Mouse (Mus musculus): Measurements from ENCODE around the gene Rbm7. TPM values are rescaled to one million over a fixed set of nuclear protein-coding genes. Genes with fewer than 3 reads are reported as not detected.
"Not testable (repeated sequence)": the region's sequence is repeated elsewhere in the genome, so short reads cannot be mapped to it uniquely, and the experiment has no call there.

Gene Rbm7
- polyA plus RNA-seq, 1 experiment from 2014 or later, result 73.8 TPM

DNA sequence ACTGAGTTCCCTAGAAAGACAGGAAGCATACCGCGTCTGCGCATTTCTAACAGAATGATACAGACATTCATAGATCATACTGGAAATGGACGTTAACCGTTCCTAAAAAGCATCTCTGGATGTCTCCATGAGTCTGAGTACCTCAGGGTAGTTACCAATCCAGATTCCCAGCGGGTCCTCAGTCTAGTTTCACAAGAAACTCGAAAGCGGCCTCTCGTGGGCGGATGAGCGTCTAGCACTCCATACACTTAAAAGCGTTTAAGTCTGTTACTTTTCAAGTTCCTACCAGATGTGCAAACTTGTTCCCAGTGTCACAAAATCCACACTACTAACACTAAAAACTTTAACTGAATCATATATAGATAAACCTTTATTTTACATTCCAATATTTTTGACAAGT is 22.0 kb downstream of the Rbm7 start:
- Histone ChIP-seq H3K4me1 (ENCODE audit: control insufficient read depth, insufficient read depth, low read length) (no peaks in the 10 kb centered on the region), H3K4me3 (ENCODE audit: low read depth, low read length) (no peak overlapping the region), H3K9me3 (replicated peaks; ENCODE audit: control insufficient read depth, low read length, poor library complexity, severe bottlenecking) (no peaks in the 10 kb centered on the region), H3K27me3 (ENCODE audit: control insufficient read depth, insufficient read depth, low read depth, low read length) (no peaks in the 10 kb centered on the region), H3K36me3 (ENCODE audit: control insufficient read depth, insufficient read depth, low read length) (peaks cover 3% of the 10 kb centered on the region; the same call in 1 of the 2 replicates), H3K4me2 (ENCODE audit: low read length) (no peak overlapping the region), H3K27ac (ENCODE audit: low read length) (no peak overlapping the region), H3K9ac (ENCODE audit: low read depth, low read length) (no peak overlapping the region)
- no peak for ATAC-seq
- 92% methylated on average over 12 of the region's 12 CpGs for WGBS

DNA sequence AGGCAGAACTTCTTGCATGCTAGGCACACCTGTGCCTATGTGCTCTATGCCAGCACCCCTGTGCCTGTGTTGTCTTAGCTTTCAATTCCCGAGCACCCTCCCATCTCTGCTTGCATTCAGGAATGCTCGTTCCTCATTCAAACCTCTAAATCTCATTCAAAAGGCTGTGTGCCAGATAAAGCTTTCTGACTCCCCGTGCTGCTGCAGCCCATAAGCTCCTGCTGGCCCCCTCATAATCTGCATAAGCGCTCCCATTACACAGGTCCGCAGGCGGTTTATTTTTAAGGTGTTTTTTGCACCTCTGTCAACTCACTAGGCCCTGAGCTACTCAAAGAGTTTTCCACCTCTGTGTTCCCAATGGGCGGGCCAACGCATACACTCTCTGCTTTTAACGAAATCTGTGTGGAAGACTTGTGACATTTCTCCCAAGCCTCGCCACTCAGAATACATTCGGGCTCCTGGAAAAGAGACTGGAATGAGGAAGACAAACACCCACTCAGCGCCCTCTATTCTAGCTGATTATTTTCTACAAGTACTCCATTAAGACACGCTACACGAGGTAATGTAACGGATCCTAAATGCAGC is 22.6 kb downstream of the Rbm7 start:
- Histone ChIP-seq H3K27me3 (ENCODE audit: control insufficient read depth, insufficient read depth, low read depth, low read length) (no peaks in the 10 kb centered on the region), H3K4me1 (ENCODE audit: control insufficient read depth, insufficient read depth, low read length) (no peaks in the 10 kb centered on the region), H3K27ac (ENCODE audit: low read length) (no peak overlapping the region), H3K4me3 (ENCODE audit: low read depth, low read length) (no peak overlapping the region), H3K4me2 (ENCODE audit: low read length) (no peak overlapping the region), H3K36me3 (ENCODE audit: control insufficient read depth, insufficient read depth, low read length) (peaks cover 3% of the 10 kb centered on the region; the same call in 1 of the 2 replicates), H3K9me3 (replicated peaks; ENCODE audit: control insufficient read depth, low read length, poor library complexity, severe bottlenecking) (no peaks in the 10 kb centered on the region), H3K9ac (ENCODE audit: low read depth, low read length) (no peak overlapping the region)
- WGBS, result 75% methylated on average over 15 of the region's 15 CpGs
- no peak for ATAC-seq

DNA sequence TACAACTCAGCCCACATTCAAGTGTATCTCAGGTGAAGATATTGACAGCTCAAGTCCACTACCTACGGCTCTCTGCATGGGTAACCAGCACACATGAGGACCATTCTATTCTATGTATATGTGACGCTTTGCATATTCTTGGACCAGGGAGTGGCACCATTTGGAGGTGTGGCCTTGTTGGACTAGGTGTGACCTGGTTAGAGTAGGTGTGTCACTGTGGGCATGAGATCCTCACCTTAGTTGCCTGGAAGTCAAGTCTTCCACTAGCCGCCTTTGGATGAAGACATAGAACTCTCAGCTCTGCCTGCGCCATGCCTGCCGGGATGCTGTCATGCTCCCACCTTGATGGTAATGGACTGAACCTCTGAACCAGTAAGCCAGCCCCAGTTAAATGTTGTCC is 27.6 kb downstream of the Rbm7 start:
- H3K4me1 ChIP-seq (ENCODE audit: control insufficient read depth, insufficient read depth, low read length), result not testable (repeated sequence)
- peaks cover 10% of the 10 kb centered on the region; the same call in 1 of the 2 replicates for H3K36me3 ChIP-seq (ENCODE audit: control insufficient read depth, insufficient read depth, low read length)
- 93% methylated on average over 5 of the region's 5 CpGs for WGBS

DNA sequence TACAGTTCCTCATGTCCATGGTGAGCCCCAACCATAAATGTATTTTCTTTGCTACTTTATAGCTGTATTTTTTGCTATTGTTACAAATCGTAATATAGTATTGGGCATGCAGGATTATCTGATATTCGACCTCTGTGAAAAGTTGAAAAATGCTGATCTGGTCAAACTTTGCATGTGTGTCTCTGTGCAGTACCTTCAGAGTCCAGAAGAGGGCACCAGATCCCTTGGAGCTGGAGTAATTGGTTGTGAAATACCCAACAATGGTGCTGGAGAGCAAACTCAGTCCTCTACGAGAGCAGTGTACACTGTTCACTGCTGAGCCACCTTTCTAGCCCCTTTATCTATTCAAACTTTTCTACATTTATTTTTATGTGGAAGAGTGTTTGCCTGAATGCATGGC is 28.3 kb downstream of the Rbm7 start:
- no peaks in the 10 kb centered on the region for H3K4me1 ChIP-seq (ENCODE audit: control insufficient read depth, insufficient read depth, low read length)
- H3K9ac ChIP-seq (ENCODE audit: low read depth, low read length), result no peak overlapping the region
- H3K4me3 ChIP-seq (ENCODE audit: low read depth, low read length), result no peak overlapping the region
- no peaks in the 10 kb centered on the region for H3K9me3 ChIP-seq (replicated peaks; ENCODE audit: control insufficient read depth, low read length, poor library complexity, severe bottlenecking)
- 56% methylated on average over 3 of the region's 3 CpGs for WGBS
- no peak overlapping the region for H3K27ac ChIP-seq (ENCODE audit: low read length)
- no peaks in the 10 kb centered on the region for H3K27me3 ChIP-seq (ENCODE audit: control insufficient read depth, insufficient read depth, low read depth, low read length)
- no peak for ATAC-seq
- H3K4me2 ChIP-seq (ENCODE audit: low read length), result no peak overlapping the region
- peaks cover 10% of the 10 kb centered on the region; the same call in 1 of the 2 replicates for H3K36me3 ChIP-seq (ENCODE audit: control insufficient read depth, insufficient read depth, low read length)

More for the DNA sequence above, 27.6 kb downstream of the Rbm7 start:
- not testable (repeated sequence) for H3K9ac ChIP-seq (ENCODE audit: low read depth, low read length); H3K9me3 ChIP-seq (replicated peaks; ENCODE audit: control insufficient read depth, low read length, poor library complexity, severe bottlenecking); H3K27ac ChIP-seq (ENCODE audit: low read length); H3K4me2 ChIP-seq (ENCODE audit: low read length); H3K4me3 ChIP-seq (ENCODE audit: low read depth, low read length); H3K27me3 ChIP-seq (ENCODE audit: control insufficient read depth, insufficient read depth, low read depth, low read length); ATAC-seq

DNA sequence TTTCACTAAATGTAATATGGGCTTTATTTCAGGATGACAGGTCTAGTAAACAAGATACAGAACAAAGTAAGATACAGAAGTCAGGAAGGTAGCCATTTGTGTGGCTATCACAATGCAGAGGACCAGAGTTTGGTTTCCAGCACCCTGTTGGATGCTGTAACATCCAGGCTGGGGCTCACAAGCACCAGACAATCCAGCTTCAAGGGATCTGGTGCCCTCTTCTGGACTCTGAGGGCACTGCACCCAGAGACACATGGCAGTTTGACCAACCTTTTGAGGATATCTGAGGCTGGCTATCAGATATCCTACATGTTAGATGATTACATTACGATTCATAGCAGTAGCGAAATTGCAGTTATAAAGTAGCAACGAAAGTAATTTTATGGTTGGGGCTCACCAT is 29.4 kb downstream of the Rbm7 start:
- Histone ChIP-seq H3K4me3 (ENCODE audit: low read depth, low read length) (no peak overlapping the region), H3K36me3 (ENCODE audit: control insufficient read depth, insufficient read depth, low read length) (peaks cover 10% of the 10 kb centered on the region; the same call in 1 of the 2 replicates), H3K9me3 (replicated peaks; ENCODE audit: control insufficient read depth, low read length, poor library complexity, severe bottlenecking) (no peaks in the 10 kb centered on the region), H3K27me3 (ENCODE audit: control insufficient read depth, insufficient read depth, low read depth, low read length) (no peaks in the 10 kb centered on the region), H3K27ac (ENCODE audit: low read length) (no peak overlapping the region), H3K4me1 (ENCODE audit: control insufficient read depth, insufficient read depth, low read length) (no peaks in the 10 kb centered on the region), H3K9ac (ENCODE audit: low read depth, low read length) (no peak overlapping the region), H3K4me2 (ENCODE audit: low read length) (no peak overlapping the region)
- ATAC-seq, result no peak
- over 99% methylated on average over 3 of the region's 3 CpGs for WGBS

DNA sequence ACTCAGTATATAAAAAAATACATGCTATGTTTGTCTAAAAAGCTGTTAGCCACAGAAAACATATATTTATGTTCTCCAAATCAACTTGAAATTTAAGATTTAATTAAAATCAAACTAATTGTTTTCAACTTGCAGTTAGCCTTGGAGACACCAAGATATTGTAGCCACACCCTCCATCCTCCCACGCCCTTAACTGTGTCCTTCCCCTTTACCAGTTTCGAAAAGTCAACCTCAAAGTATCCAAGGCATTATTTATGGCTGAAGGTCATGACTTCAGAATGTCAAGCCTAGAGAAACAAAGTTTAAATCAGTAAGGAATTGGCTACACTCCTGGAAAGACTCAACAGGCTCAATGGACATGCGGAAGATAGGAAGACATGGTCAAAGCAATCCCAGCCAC is 33.6 kb downstream of the Rbm7 start:
- H3K4me1 ChIP-seq (ENCODE audit: control insufficient read depth, insufficient read depth, low read length), result no peaks in the 10 kb centered on the region
- WGBS, result 95% methylated on average over 3 of the region's 3 CpGs
- H3K4me2 ChIP-seq (ENCODE audit: low read length), result no peak overlapping the region
- H3K36me3 ChIP-seq (ENCODE audit: control insufficient read depth, insufficient read depth, low read length), result no peaks in the 10 kb centered on the region
- no peaks in the 10 kb centered on the region for H3K9me3 ChIP-seq (replicated peaks; ENCODE audit: control insufficient read depth, low read length, poor library complexity, severe bottlenecking)
- H3K9ac ChIP-seq (ENCODE audit: low read depth, low read length), result no peak overlapping the region
- H3K4me3 ChIP-seq (ENCODE audit: low read depth, low read length), result no peak overlapping the region
- H3K27ac ChIP-seq (ENCODE audit: low read length), result no peak overlapping the region
- H3K27me3 ChIP-seq (ENCODE audit: control insufficient read depth, insufficient read depth, low read depth, low read length), result no peaks in the 10 kb centered on the region
- ATAC-seq, result no peak

DNA sequence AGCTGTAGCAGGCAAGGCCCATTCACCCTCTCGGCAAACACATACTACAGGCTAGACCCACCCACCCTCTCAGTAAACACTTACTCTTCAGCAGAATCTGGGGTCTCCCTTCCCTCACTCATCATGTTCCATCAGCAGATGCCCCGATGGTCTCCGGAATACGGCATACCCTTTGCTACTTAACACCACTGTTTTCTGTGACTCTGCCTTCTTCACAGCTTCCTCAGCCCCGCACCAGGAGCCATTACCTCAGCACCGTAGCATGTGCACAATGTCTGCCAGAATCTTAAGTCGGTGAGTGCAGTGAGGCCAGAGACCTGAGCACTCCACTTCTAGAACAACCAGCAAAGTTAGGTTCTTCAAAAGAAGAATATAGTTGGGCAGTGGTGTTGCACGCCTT is 34.4 kb downstream of the Rbm7 start:
- H3K9ac ChIP-seq (ENCODE audit: low read depth, low read length), result no peak overlapping the region
- H3K4me3 ChIP-seq (ENCODE audit: low read depth, low read length), result no peak overlapping the region
- no peaks in the 10 kb centered on the region for H3K27me3 ChIP-seq (ENCODE audit: control insufficient read depth, insufficient read depth, low read depth, low read length)
- H3K27ac ChIP-seq (ENCODE audit: low read length), result no peak overlapping the region
- no peak overlapping the region for H3K4me2 ChIP-seq (ENCODE audit: low read length)
- H3K9me3 ChIP-seq (replicated peaks; ENCODE audit: control insufficient read depth, low read length, poor library complexity, severe bottlenecking), result no peaks in the 10 kb centered on the region
- no peaks in the 10 kb centered on the region for H3K36me3 ChIP-seq (ENCODE audit: control insufficient read depth, insufficient read depth, low read length)
- no peaks in the 10 kb centered on the region for H3K4me1 ChIP-seq (ENCODE audit: control insufficient read depth, insufficient read depth, low read length)
- WGBS, result 93% methylated on average over 8 of the region's 8 CpGs
- ATAC-seq, result no peak

DNA sequence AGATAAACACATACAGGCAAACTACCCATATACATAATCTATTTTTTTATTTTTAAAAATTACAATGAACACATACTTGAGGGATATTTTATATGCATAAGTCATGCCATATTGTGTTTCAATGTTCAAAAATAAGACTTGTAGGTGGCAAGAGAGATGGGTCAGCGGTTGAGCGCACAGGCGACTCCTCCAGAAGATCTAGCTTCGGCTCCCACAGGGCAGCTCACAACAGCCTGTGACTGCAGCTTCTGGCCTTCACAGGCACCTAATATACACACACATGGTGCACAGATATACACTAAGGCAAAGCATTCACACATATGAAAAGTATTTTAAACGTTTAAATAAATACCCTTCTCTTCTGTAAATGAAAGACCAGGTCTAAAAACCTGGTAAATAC is 35.7 kb downstream of the Rbm7 start:
- WGBS, result 91% methylated on average over 5 of the region's 5 CpGs
- Histone ChIP-seq H3K4me3 (ENCODE audit: low read depth, low read length) (no peak overlapping the region), H3K4me1 (ENCODE audit: control insufficient read depth, insufficient read depth, low read length) (no peaks in the 10 kb centered on the region), H3K9ac (ENCODE audit: low read depth, low read length) (no peak overlapping the region), H3K9me3 (replicated peaks; ENCODE audit: control insufficient read depth, low read length, poor library complexity, severe bottlenecking) (no peaks in the 10 kb centered on the region), H3K27ac (ENCODE audit: low read length) (no peak overlapping the region), H3K27me3 (ENCODE audit: control insufficient read depth, insufficient read depth, low read depth, low read length) (no peaks in the 10 kb centered on the region), H3K4me2 (ENCODE audit: low read length) (no peak overlapping the region), H3K36me3 (ENCODE audit: control insufficient read depth, insufficient read depth, low read length) (no peaks in the 10 kb centered on the region)
- no peak for ATAC-seq

DNA sequence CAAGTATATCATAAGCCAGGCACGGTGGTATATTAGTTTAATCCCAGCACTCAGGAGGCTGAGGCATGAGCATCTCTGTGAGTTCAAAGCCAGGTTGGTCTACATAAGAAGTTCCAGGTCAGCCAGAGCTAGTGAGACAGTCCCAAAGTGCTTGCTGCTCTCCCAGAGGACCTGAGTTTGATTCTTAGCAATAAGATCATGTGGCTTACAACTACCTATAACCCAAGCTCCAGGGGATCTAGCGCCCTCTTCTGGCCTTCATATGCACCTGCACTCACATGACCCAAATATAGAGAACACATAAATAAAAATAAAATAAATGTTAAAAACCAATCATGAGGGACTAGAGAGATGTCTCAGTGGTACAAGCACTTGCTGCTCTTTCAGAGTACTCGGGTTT is 36.2 kb downstream of the Rbm7 start:
- Histone ChIP-seq H3K27me3 (ENCODE audit: control insufficient read depth, insufficient read depth, low read depth, low read length) (no peaks in the 10 kb centered on the region), H3K36me3 (ENCODE audit: control insufficient read depth, insufficient read depth, low read length) (no peaks in the 10 kb centered on the region), H3K4me1 (ENCODE audit: control insufficient read depth, insufficient read depth, low read length) (no peaks in the 10 kb centered on the region), H3K9ac (ENCODE audit: low read depth, low read length) (no peak overlapping the region), H3K9me3 (replicated peaks; ENCODE audit: control insufficient read depth, low read length, poor library complexity, severe bottlenecking) (no peaks in the 10 kb centered on the region), H3K27ac (ENCODE audit: low read length) (no peak overlapping the region), H3K4me2 (ENCODE audit: low read length) (no peak overlapping the region), H3K4me3 (ENCODE audit: low read depth, low read length) (no peak overlapping the region)
- no peak for ATAC-seq
- WGBS, result 67% methylated on average over 3 of the region's 3 CpGs

Measured in midbrain, embryonic 16.5 days (tissue).